Mouse (Mus musculus) heart, postnatal 0 days (tissue): Measurements from ENCODE around the gene Mrln. TPM values are rescaled to one million over a fixed set of nuclear protein-coding genes. Genes with fewer than 3 reads are reported as not detected.

Source experiments
- ATAC-seq: fragments of 200-750 bp; cut with Nextera tagmentation; 2 replicates; pipeline ENCODE4 v1.8.0; 2017; ENCODE audit warnings: low read depth, moderate number of reproducible peaks, moderate library complexity; ENCODE audit not compliant: insufficient read depth
- DNase-seq: peaks from one replicate; pipeline ENCODE4 v3.0.0-alpha.2; 2016; ENCODE audit warnings: low spot score
- H3K27ac ChIP-seq: fragments of 300-500 bp; sonication (generic); 2 replicates; pipeline ENCODE4 v1.5.1; 2014; ENCODE audit warnings: low read depth, mild to moderate bottlenecking
- H3K27me3 ChIP-seq: fragments of 300-500 bp; sonication (generic); 2 replicates; pipeline ENCODE4 v1.6.1; 2014; ENCODE audit warnings: low read length, mixed read lengths; ENCODE audit not compliant: control insufficient read depth, insufficient read depth
- H3K36me3 ChIP-seq: fragments of 300-500 bp; sonication (generic); replicated peaks from 2 replicates; pipeline ENCODE4 v1.6.1; 2014; ENCODE audit warnings: low read length, mixed read lengths; ENCODE audit not compliant: control insufficient read depth, insufficient read depth
- H3K4me1 ChIP-seq: fragments of 300-500 bp; sonication (generic); 2 replicates; pipeline ENCODE4 v1.6.1; 2014; ENCODE audit warnings: antibody characterized with exemption; ENCODE audit not compliant: control insufficient read depth, insufficient read depth
- H3K4me2 ChIP-seq: fragments of 300-500 bp; sonication (generic); 2 replicates; pipeline ENCODE4 v1.6.1; 2014; ENCODE audit warnings: low read depth, mild to moderate bottlenecking, low read length, moderate library complexity
- H3K4me3 ChIP-seq: fragments of 300-500 bp; sonication (generic); 2 replicates; pipeline ENCODE4 v1.5.1; 2014; ENCODE audit warnings: low read depth, low read length
- H3K9ac ChIP-seq: fragments of 300-500 bp; sonication (generic); replicated peaks from 2 replicates; pipeline ENCODE4 v1.6.1; 2014; ENCODE audit warnings: low read depth, low read length, mixed read lengths
- H3K9me3 ChIP-seq: fragments of 300-500 bp; sonication (generic); replicated peaks from 2 replicates; pipeline ENCODE4 v1.6.1; 2016; ENCODE audit warnings: low read length; ENCODE audit not compliant: control insufficient read depth
- CTCF ChIP-seq: IDR thresholded peaks from 2 replicates; pipeline ENCODE4 v1.5.1; 2016; ENCODE audit warnings: antibody characterized with exemption, control low read depth, low read depth
- EP300 ChIP-seq: IDR thresholded peaks from 2 replicates; pipeline ENCODE4 v1.6.1; 2016; ENCODE audit warnings: antibody characterized with exemption, low read depth
- WGBS: fragments of 180-500 bp; shearing (Covaris S2); extraction: QIAGEN DNeasy Blood & Tissue Kit; methylation state at CpG from one replicate; pipeline ENCODE4 v1.1.7; 2014; 5-methylcytosine and 5-hydroxymethylcytosine counted together
- polyA plus RNA-seq: library from polyadenylated mRNA; unstranded; fragments of >200 nt; fragmentation: Nextera tagmentation; extraction: Ambion mirVana; gene quantifications from 2 replicates; pipeline ENCODE4 v1.2.1, GENCODE M21; 2015
- total RNA-seq: library from RNA; depleted of rRNA; stranded (reverse); fragments of >200 nt; gene quantifications from 2 replicates; pipeline ENCODE4 v1.2.3, GENCODE M21; 2014; ENCODE audit warnings: low replicate concordance

Gene Mrln
- total and polyA plus RNA-seq, 2 experiments from 2014 or later, result not detected

DNA sequence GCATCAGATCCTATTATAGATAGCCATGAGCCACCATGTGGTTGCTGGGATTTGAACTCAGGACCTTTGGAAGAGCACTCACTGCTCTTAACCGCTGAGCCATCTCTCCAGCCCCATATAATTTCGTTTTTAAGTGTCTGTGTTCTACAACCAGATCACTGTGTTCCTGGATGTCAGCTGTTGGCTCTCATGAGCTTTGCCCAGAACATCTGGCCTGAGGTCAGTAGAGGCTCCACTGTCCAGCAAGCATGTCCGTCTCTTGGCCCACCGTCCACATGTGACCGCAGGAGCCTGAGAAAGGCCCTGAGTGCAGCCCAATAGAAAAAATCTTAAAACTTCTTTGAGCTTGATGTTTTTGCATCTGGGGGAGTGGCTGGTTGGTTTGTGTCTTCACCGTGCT lies 7.8 kb upstream of the Mrln start:
- Histone ChIP-seq H3K27me3 (no peaks in the 10 kb centered on the region), H3K9ac (no peak overlapping the region), H3K27ac (no peak overlapping the region), H3K4me1 (no peaks in the 10 kb centered on the region), H3K36me3 (peaks cover 13% of the 10 kb centered on the region; the same call in 1 of the 2 replicates), H3K9me3 (no peaks in the 10 kb centered on the region), H3K4me3 (no peak overlapping the region), H3K4me2 (no peak overlapping the region)
- ATAC-seq, result no peak
- TF ChIP-seq EP300, result no peak
- TF ChIP-seq CTCF, result no peak
- 82% methylated on average over 6 of the region's 6 CpGs for WGBS
- no peak for DNase-seq

GRCm38 (mm10) chr10:70197601-70198000 lies 6.9 kb upstream of the Mrln start:
- no peaks in the 10 kb centered on the region for H3K4me1 ChIP-seq
- no peak overlapping the region for H3K4me2 ChIP-seq
- peaks cover 10% of the 10 kb centered on the region; the same call in 1 of the 2 replicates for H3K36me3 ChIP-seq
- TF ChIP-seq EP300 (no peak), CTCF (no peak)
- H3K9me3 ChIP-seq, result no peaks in the 10 kb centered on the region
- DNase-seq (no peak), ATAC-seq (no peak)
- no peaks in the 10 kb centered on the region for H3K27me3 ChIP-seq
- WGBS, result 77% methylated on average over 2 of the region's 2 CpGs
- no peak overlapping the region for H3K9ac ChIP-seq
- H3K27ac ChIP-seq, result no peak overlapping the region
- H3K4me3 ChIP-seq, result no peak overlapping the region

DNA sequence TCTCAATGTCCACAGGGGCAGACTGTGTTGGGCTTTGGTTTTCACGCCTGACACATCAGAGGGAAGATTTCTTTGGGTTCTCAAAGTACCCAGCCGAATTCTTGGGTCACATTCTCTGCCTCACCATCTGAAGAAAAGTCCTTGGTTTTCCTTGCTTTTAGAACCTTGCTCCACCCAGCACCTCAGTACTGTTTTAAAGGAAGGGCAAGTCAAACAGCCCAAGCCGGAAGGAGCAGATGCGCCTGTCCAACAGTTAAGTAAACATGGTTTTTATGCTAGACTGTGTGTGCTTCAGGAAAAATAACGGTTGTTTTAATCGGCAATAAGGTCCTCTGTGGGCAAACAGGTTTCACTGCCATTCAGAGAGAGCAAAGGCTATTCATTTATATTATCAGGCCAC lies 6.5 kb upstream of the Mrln start:
- no peak for DNase-seq
- Histone ChIP-seq H3K27ac (no peak overlapping the region), H3K4me3 (no peak overlapping the region), H3K9ac (no peak overlapping the region), H3K36me3 (peaks cover 5% of the 10 kb centered on the region; the same call in 1 of the 2 replicates), H3K27me3 (no peaks in the 10 kb centered on the region), H3K4me2 (no peak overlapping the region), H3K9me3 (no peaks in the 10 kb centered on the region), H3K4me1 (no peaks in the 10 kb centered on the region)
- no peak for TF ChIP-seq CTCF
- no peak for TF ChIP-seq EP300
- ATAC-seq, result no peak
- WGBS, result 66% methylated on average over 6 of the region's 6 CpGs

DNA sequence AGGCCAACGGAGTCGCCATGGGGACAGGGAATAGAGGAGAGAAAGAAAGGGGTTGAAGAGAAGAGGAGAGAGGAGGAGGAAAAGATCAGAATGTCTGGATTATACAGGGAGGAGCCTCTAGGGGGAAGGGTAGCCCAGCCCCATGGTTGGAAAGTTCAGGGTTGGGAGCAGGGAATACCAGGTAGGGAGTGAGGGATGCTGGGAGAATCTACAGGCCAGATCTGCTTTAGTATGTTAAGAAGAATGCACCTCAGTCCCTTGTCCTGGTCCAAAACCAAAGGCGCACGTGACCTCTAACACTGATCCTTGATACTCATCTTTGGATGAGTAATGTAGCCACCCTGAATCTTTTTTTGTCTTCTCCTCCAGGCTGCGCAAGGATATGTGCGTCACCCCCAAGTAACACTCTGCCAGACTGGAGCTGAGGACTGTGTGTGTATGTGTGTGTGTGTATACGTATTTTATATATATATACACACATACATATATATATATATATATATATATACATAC lies 5.5 kb upstream of the Mrln start:
- DNase-seq (no peak), ATAC-seq (no peak)
- Histone ChIP-seq H3K4me3 (no peak overlapping the region), H3K4me1 (no peaks in the 10 kb centered on the region), H3K4me2 (no peak overlapping the region), H3K36me3 (no peaks in the 10 kb centered on the region), H3K9me3 (no peaks in the 10 kb centered on the region), H3K27me3 (no peaks in the 10 kb centered on the region), H3K27ac (no peak overlapping the region), H3K9ac (no peak overlapping the region)
- TF ChIP-seq EP300 (no peak), CTCF (no peak)
- 86% methylated on average over 7 of the region's 7 CpGs for WGBS

- H3K9ac ChIP-seq, result no peak overlapping the region
- TF ChIP-seq EP300, result no peak
- TF ChIP-seq CTCF, result no peak
- 80% methylated on average over 6 of the region's 6 CpGs for WGBS
- no peaks in the 10 kb centered on the region for H3K27me3 ChIP-seq
- no peak overlapping the region for H3K4me3 ChIP-seq
- H3K36me3 ChIP-seq, result no peaks in the 10 kb centered on the region
- no peaks in the 10 kb centered on the region for H3K9me3 ChIP-seq
- no peak overlapping the region for H3K4me2 ChIP-seq
- no peak overlapping the region for H3K27ac ChIP-seq
- ATAC-seq, result no peak
- H3K4me1 ChIP-seq, result no peaks in the 10 kb centered on the region
- no peak for DNase-seq
Observed at GRCm38 (mm10) chr10:70199466-70200210, 4.8 kb upstream of the Mrln start.
